Mouse (Mus musculus): Measurements from ENCODE around the gene Rabl6.

- TF ChIP-seq POLR2A (IDR thresholded peaks at IDR 0.05; ENCODE audit: low read depth, low read length) (peak; percentile 66), CTCF (IDR thresholded peaks at IDR 0.05; ENCODE audit: extremely low read depth, insufficient read depth, insufficient read length, insufficient replicate concordance) (no peak)
These were observed 50.9 kb downstream of the Rabl6 start, which contains the start of gene Edf1 for GRCm38 (mm10) chr2:25557221-25557963.

All from spleen, adult 2 months (tissue).